Mouse (Mus musculus): ENCODE results near the gene Ly6g6f.

Gene Ly6g6f

DNA sequence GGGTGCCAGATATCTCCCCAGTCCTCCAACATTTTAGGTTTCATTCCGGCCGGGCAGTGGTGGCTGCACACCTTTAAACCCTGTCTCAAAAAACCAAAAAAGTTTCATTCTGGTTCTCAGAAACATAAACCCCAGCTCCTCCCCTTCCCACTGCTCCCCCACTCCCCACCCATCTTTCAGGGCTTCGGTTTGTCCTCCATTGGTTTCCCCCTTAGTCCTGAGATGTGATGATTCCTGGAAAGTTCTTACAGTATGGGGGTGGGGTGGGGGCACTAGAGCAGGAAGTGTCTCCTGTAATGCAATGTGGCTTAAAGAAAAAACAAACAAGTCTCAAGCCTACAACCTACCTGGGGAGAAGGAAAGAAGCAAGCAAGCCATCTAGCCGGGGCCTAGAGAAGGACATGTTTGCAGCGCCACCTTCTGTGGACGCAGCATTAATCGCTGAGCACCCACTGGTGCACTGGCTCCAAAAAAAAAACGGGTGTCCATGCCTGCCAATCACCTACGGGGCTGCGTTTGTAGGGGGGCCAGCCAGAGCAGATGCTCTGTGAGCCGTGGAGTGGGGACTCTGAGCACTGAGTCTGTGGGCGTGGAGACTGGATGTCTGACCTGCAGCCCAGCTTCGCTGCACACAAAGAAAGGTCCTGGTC, 20.5 kb upstream of the Ly6g6f start:
- DNase-seq (ENCODE audit: low spot score) = no peak

DNA sequence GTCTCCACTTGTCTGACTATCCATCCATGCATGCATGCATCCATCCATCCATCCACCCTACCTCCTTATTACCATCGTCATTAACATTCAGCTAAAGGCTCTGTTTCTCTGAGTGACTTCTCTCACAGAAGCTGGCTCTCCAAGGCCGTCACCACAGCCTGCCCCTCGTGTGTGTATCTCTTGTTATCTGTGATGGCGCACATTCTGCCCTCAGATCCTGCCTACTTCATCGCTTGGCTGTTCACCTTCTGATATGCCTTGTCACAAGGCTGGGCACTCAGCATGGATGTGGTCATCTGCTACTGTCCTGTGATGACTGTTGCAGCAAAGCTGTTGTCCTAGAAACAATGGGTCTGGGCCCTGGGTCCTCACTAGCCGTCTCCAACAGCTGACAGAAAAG, 19.3 kb upstream of the Ly6g6f start:
- no peak for DNase-seq (ENCODE audit: low spot score)

DNA sequence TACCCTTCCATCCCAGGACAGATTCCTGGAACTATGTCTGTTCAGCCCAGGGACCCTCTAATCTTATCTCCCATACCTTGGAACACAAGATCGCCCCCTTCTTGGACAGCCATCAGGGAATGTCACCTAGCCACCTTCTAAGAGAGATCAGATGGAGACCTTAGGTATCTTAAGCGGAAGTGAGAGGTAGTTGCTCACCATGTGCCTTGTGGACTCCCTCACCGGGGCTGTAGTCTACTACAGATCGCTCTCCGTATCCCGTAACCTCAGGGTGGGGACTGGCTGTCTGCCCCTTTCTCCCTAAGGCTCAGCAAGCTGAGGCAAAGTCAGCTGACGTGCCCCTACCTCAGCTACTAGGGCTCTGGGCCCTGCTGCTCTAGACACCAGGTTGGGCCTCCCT, 18.7 kb upstream of the Ly6g6f start:
- DNase-seq (ENCODE audit: low spot score) = no peak

DNA sequence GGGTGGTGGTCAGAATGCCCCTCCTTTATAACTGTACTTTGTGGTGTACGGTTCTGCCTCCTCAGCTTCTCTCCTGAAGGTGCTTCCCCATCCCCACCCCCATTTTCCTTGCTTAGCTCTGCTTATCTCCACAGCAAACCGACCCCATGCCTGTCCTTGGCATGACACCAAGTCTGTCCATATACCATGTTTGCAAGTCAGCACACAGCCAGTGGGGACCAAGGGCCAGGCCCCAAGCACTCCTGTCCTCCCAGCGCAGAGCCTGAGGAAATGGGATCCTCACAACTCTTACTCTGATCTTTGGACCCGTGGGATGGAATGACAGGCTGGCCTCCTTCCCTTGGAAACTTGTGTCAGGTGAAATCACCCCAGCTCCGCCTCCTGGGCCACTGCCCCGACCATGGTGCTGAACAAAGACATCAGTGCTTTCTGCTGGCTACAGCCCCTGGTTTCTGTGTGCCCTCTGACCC, 17.8 kb upstream of the Ly6g6f start:
- DNase-seq (ENCODE audit: low spot score) = no peak

DNA sequence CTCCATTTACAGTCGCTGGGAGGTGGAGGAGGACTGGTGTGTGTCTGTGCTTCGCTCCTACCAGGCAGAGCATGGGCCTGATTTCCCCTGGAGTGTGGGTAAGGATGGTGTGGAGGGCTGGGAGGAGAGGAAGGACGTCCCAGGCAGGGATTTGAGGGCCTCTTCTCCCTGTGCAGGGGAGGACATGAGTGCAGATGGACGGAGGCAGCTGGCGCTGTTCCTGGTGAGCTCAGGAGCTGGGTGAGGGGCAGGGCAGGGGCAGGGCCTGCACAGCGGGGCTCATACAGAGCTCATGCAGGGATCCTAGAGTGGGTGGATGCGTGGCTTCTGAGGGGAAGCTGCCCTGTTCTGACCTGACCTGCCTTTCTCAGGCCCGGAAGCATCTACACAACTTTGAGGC, 16.9 kb upstream of the Ly6g6f start:
- DNase-seq (ENCODE audit: low spot score) = no peak

DNA sequence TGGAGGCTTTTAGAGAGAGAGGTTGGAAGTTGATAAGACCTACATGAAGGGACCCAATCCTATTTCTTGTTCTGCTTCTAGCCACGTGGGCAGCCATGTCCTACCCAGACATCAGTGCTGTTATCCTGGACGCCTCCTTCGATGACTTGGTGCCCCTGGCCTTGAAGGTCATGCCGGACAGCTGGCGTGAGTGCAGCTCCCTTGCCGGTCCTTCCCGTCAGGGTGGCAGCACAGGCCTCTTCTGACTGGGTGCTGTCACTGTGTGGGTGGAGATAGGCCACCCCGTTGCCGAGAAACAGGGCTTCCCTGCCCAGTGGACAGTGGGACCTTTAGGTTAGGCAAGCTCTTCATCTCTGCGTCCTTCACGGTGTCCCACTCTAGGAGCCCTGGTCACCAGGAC, 15.8 kb upstream of the Ly6g6f start:
- DNase-seq (ENCODE audit: low spot score) = no peak

DNA sequence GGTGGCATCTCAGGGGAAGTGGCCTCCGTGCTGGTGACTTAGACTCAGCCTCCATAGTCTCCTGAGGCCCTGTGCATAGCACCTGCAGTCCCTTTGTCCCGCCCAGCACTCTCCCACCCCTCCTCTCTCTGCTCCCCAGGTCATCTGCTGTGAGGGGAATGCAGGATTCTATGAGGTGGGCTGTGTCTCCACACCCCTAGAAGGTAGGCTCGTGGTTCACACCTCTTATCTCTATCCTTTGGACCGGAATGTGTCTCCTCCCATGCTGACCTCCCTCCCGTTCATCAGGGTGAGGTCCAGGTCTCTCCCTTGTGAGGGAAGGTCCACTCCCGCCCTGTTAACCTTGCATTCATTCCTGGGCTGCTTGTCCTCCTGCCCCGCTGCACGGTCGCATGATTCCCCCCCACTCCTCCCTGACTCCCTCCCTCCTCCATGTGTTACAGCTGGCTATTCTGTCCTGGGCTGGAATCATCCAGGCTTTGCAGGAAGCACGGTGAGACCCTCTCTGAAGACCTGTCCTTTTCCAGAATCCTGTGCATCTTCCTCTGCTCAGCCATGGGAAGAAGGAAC, 14.9 kb upstream of the Ly6g6f start:
- DNase-seq (ENCODE audit: low spot score) = no peak

DNA sequence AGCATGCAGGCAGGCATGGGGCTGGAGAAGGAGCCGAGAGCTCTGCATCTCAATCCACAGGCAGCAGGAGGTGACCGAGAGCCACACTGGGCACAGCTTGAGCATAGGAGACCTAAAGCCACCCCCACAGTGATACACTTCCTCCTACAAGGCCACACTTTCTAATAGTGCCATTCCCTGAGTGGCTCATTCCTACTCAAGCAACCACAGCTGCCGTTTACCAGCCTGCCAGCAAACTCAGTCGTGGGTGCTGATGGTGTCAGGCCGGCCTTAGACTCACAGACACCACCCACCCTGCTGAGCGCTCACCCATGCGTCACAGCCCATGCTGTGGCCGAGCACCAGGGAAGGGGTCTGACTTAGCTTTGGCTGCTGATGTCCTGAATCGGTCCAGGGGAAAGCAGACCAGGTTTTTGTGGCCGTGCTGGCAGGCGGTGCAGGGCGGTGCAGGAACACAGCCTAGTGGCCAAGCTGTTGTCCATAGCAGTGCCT, 11.8 kb upstream of the Ly6g6f start:
- no peak for DNase-seq (ENCODE audit: low spot score)

DNA sequence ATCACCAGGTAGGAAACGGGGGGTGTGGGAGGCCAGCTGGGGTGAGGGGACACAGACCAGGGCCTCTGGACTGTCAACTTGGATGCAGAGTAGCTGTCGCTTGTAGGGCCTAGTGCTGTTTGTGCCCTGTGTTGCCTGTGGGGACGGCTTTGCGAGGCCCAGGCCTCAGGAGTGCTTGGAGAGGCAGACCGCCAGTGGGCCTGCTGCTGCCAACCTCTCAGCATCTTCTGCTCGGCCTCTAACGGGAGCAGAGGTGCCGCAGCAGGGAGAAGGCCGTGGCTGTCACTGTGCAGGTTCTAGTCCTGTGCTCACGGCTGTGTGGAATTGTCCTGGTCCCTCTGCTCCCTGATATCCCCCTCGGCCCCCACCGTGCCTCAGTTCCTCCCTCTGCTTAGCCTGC, 11.2 kb upstream of the Ly6g6f start:
- DNase-seq (ENCODE audit: low spot score) = no peak

DNA sequence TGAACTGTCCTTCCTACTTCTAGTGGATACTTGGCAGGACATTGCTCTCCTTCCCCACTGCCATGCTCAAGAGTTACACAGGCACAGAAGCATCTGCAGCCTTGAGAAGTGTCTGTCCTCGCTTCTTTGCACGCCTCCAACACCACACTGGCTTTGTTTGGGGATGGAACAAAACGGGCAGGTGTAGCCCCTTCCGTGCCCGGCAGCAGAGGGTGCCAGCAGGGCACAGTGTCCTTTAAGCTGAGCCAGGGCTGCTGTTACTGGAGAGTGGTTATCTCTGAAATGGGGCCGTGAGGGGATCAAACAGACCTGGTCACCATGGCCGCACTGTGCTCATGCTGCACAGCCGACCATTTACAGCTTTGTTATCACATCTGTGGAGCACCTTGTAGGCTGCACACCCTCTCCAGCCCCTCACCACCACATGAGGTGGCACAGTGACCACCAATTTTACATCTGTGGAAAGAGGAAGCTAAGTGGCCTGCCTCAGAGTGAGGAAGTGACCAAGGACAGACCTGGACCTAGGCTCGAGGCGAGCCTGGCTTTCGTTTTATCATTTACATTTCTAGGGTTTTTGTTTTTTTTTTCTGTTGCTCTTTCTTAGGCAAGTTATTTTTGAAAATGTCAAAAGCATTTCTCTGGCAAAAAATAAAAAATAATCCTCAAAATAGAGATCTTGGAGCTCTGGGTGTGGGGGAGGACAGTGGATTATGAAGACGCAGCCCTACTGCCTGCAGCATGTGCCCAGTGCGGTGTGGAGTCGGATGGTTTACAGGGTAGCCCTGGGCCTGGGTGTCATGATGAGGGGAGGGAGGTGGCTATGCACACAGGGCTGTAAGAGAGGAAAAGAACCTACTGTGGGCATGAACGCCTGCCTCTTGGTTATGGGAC, 9.3 kb upstream of the Ly6g6f start:
- DNase-seq (ENCODE audit: low spot score) = no peak

DNA sequence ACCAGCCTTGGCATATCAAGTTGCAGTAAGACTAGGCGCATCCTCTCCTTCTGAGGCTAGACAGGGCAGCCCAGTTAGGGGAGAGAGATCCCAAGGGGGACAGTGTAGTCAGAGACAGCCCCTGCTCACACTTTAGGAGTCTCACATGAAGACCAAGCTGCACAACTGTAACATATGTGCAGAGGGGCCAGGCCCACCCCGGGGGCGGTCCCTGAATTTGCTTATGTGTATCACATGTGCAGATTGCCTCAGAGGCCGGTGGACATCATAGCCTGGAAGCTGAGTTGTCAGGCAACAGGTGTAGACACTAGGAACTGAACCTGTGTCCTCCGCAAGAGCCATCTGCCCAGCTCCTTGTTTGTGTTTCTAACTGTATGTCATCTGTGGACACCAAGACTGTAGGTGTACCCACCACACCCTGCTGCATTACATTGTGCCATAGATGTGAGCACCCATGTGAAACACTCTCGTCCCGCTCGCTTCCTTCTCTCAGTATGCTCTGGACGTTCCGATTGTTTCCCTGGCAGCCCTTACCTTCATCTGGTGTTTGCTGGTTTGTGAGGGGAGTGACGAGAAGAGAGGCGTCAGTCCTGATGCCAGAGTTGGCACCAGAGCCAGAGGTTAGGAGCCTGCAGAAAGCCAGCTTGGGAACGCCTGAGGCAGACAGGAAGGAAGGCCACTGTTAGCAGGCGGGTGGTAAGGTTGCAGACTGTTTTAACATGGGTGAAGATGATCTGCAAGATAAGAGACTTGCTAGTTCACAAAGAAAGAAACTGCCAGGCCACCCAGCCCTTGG, 7.2 kb upstream of the Ly6g6f start:
- DNase-seq (ENCODE audit: low spot score) = no peak

DNA sequence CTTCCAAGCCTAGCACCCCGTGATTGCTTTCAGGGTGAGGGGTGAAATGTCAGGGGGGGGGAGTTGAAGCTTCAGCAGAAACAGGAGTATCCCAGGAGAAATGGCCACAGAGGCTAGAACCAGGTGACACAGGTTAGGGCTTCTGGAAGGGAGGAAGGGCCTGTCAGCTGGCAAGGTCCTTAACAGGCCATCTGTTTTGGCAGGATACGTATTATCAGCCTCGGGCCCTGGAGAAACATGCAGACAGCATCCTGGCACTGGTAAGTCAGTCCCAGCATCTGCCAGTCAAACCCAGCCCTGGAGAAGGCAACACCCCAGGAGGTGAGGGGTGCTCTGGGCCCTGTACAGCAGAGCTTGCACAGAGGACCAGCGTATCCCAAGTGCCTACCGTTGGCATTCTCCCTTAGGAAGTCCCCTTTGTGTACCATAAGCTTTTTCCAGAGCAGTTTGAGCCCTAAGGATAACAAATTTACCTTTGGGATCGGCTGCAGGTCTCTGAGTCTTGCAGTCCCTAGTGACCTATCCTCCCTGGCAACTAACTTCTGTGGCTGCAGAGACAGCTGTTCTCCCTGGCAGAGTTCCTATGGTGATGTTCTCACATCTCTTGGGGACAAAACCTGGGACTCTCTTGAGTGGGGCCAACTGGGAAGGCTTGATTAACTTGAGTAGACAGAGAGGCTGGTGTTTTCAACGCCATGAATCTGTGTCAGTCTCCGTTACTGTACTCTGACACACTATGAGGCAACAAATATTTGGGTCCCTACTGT, 4.9 kb upstream of the Ly6g6f start:
- DNase-seq (ENCODE audit: low spot score) = no peak

DNA sequence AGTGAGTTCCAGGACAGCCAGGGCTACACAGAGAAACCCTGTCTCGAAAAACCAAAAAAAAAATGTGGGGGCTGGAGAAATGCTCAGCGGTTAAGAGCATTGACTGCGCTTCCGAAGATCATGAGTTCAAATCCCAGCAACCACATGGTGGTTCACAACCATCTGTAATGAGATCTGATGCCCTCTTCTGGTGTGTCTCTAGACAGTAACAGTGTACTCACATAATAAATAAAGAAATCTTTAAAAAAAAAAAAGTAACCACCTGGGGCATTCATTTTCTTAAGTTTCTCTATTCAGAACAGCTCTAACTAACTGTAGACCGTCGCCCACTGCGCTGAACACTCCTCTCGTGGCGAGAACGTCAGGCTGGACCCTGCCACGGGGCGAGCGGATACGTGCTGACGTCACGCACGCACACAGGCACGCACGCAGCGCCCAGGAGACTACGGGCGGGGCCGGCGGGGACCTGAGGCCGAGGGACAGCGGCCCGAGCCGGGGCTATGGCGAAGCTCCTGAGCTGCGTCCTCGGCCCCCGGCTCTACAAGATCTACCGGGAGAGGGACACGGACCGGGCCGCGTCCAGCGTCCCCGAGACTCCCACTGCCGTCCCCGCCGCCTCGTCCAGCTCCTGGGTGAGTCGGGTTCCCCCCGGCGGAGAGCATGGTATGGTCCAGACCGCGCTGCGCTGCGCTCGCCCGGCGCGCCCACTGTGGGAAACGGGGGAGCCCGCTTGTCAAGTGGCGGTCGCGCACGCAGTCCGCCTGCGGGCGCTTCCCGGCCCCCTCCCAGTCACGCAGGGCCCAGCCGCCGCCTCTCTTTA, 3.6 kb upstream of the Ly6g6f start, which contains the start of gene Abhd16a:
Abhd16a (plus strand) TSS at position 439 of the 820 bp plus-strand sequence.
- DNase-seq (ENCODE audit: low spot score) = peak; percentile 72

DNA sequence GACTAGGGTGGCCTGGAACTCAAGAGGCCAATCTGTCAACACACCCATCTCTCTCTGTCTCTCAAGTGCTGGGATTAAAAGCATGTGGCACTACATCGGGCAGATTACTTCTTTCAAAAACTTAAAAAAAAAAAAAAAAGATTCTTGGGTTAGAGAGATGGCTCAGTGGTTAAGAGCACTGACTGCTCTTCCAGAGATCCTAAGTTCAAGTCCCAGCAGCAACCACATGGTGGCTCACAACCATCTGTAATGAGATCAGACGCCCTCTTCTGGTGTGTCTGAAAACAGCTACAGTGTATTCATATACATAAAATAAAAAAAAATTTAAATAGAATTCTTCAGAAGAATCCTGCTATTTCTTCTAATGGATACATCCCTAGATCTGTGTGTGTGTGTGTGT, 2.7 kb upstream of the Ly6g6f start:
- no peak for DNase-seq (ENCODE audit: low spot score)

DNA sequence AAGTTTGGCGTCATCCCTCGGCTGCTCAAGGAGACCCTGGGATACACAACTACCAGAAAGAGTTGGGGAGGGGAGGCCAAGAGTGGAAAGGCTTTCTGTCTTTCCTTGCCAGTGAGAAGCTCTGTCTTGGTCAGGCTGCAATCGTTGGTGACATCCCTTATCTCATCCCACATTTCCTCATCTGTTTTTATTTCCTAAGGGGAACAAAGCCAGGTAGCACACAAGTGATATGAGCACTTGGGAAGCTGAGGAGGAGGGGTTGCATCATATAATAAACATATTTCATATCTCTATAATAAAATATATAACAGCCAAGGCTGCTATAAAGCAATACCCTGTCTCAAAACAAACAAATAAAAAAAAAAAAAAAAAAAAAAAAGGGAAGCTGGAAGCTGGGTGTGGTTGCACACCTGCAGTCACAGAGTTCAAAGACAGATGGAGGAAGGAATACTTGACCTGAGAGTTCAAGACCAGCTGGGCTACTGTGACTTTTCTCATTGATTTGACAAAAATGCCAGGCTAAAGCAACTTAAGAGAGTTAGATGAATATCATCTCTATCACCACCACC, 1.4 kb downstream of the Ly6g6f start:
- no peak for DNase-seq (ENCODE audit: low spot score)

DNA sequence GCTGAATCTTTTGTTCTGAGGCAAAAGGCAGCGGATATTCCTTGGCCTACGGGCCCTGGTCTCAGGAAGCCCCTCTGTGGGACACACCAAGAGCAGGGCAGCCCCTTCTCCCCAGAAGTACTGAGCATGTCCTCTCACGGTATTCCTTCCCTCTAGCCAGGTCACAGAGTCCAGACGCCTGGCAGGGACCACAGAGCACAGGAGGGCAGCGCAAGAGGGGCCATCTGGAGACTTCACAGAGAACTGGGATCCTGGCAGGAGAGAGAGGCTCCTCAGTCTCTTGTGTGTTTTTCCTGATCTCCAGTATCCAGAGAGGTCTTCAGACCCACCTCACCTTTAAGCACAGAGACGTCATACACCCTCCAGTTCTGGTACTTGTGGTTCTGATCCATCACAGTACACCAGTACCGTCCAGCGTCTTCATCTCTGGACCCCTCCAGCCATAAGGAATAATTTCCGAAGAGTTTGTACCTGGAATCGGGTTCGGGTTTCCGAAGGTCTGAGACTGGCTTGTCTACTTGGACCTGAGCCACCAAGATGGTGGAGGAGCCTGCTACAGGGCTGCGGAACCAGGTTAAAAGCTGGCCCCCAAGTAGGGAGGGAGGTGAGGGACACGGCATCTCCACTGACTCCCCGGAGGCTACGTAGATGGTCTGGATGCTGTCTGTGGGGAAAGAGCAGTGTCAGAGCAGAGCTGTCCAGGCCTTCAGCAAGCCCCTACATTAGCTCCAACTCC, 2.4 kb downstream of the Ly6g6f start:
- no peak for DNase-seq (ENCODE audit: low spot score)

DNA sequence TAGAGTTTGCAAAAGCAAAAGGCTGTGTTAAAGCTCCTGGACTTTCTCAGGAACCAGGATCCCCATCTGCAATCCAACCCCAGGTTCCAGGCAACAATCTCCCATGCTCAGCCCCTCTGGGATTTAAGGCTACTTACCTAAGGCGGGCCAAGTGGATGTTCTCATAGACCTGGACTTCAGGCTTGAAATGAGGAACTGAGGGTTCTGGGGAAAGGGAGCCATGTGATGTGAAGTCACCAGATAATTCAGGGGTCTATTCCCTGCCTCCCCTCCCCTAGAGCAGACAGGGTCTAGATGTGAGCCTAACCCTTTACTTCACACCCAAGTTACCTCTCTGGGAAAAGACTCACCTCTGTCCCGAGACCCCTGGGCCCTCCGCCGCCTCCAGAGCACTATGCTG, 4.7 kb downstream of the Ly6g6f start:
- no peak for DNase-seq (ENCODE audit: low spot score)

DNA sequence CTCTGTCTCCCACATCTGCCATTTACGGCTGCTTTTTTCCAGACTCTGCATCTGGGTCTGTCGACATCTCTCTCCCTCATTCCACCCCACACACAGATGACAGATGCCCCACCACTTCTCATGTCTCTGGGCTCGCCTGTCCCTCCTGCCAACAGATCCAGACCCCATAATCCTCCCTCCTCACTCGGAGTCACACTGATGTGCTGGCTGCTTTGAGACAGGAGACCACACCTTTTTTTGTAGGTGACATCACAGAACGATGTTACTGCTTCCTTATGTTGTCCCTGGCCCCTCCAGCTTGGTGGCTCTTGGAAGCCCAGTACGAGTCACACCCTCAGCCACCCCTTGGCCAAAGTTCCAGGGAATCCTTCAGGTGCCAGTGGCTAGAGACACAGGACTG, 5.2 kb downstream of the Ly6g6f start:
- DNase-seq (ENCODE audit: low spot score) = no peak

DNA sequence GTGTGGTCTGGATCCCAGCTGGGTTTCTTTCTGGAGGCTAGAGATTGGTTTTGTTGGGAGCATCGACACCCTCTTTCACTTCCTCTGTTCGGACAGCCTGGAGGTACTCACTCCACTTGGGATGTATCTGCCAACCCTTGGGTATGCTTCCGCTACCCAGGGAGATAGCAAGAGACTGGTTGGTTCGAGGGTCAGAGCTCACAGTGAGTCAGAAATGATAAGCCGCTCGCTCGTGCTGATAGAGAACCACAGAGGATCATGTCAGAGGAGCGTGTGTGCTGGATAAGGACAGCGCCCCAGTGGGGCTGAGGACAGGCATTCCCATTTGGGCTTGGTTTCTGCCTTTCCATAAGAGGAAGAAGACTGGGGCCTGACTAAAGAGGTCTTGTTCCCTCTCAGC, 5.6 kb downstream of the Ly6g6f start:
- no peak for DNase-seq (ENCODE audit: low spot score)

All from urinary bladder, postnatal 10 days (tissue).